Mouse (Mus musculus) brain, adult 2 months (tissue): ENCODE measurements around the gene Lrba.
A peak's percentile ranks its signal among the peaks of the same experiment; 100 is the strongest.

Experiments
- DNase-seq: peaks from one replicate; pipeline ENCODE4 v3.0.0; 2011; ENCODE audit warnings: low read depth, low spot score

Lrba gene

DNA sequence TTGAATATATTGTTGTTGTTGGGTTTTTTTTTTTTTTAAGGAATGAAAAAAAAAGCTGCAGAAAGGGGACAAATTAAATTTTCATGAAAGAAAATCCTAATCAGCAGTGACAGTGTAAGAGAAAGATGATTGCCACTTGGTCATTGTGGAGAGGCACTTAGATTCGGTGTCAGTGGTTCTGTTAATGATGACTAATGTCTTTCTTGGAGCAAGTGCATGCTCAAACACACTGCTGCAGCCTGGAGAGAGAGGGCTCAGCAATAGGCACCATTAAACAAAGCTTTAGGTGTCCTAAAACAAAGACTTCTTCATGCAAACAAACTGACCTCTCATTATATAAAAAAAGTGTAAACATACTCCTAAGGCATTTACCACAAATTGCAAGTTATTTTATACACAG is 334.5 kb downstream of the Lrba start:
- DNase-seq, result no peak

DNA sequence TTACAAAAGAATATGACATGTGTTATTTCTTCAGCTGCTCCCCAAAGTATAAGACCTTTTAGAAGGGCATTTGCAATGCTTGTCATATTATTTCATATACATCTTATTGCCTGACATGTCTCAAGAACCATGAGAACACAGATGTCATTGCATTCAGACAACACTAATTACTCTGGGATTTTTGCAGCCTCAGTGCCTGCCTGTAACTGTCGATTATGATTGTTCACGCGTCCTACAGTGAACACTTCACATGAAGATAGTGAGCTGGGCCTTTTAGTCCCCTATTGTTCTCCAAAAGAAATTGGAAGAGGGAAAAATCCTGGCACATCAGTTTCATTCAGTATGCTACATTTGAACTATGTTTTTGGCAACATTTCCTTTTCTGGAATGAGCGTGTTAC is 335.2 kb downstream of the Lrba start:
- no peak for DNase-seq

DNA sequence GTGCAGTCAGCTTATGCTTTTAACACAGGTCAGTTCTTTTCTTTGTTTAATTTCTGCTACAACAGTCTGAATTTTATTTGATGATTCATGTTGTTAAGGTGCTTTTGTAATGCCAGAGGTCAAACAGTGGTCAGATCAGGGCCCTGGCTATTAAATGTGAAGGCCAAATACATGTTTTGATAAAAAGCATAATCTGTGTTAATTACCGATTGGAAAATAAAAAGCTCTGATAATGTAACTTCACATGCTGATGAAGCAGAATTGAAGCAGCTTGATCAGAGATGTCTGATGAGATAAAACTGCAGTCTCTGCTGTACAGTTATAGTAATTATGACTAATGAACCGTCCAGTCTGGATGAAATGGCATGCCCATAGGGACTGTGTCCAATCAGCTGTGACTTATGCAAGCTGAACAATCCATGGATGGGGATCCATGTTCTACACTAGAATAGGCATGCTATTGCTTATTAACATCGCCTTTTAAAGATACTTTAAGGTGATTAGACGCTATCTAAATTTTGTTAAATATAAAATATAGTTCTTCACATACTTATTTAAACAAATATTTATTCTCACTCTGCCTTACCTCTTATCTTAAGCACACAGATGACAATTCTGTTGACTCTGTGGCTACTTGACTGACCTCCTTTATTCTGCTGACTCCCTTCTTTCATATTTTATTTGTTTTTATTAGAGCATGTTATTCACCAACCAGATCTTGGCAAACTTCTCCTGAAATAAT is 336.0 kb downstream of the Lrba start:
- DNase-seq, result no peak

DNA sequence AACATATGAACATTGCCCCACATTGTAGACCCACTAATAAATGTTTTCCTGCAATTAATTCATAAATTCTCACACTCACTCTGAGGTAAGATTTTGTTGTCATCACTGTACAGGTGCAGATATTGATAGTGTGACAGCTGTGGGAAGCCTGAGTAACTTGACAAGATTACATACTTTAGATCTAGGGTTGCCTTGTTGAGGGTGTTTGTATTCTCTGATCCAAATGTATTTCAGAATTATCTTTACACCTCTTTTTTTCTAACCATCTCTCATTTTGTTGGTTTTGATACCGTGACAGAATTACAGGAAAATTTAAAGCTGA is 336.5 kb downstream of the Lrba start:
- no peak for DNase-seq

DNA sequence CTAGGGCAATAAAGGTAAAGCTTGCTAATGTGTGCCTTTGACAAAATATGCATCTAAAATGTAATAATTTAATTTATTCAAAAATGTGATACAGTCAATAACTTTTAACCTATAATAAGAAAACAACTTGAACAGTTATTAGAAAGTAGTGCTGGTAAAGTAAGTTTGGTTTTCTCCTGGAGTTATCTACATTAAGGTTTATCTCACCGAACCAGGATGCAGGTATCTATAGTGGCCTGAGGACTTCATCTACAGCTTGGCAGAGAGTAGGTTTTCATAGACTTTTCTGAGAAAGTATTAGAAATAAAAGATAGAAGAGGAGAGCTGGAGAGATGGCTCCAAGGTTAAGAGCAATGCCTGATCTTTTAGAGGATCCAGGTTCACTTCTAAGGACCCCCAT is 336.9 kb downstream of the Lrba start:
- no peak for DNase-seq

DNA sequence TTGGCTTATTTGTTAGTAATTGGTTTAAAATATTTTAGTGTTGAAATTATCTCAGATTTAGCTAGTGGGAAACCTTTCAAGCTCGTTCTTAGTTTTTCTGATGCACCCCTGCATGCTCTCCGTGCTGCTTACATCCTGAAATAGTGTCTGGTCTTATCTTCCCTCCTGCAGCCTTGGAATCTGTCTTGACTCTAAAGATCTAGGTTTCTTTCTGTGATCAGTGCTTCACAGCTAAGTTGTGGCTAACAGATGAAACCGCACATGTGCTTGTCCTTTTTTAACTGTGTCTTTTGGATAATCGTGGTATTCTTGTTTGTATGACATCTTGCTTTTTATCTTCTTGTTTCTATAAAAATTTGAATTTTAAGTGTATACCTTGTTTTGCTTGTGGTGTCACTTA is 342.8 kb downstream of the Lrba start:
- no peak for DNase-seq

DNA sequence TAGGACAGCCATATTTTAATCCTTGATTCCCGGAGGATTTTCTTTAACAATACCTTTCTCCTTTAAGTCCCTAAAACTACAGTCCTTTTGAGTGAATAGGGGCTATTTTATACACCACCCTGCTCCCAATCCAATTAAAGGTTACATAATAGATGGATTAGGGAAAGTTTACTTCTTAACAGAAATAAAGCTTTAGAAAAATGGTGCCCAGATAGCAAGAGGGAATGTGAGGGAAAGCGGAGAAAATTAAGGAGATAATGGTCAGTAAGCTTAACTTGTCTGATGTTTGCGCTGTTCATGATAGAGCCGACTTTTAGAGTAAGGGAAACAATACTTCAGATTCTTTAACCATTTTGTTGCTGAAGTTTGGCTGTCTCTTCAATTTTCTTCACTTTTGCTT is 347.0 kb downstream of the Lrba start:
- no peak for DNase-seq

DNA sequence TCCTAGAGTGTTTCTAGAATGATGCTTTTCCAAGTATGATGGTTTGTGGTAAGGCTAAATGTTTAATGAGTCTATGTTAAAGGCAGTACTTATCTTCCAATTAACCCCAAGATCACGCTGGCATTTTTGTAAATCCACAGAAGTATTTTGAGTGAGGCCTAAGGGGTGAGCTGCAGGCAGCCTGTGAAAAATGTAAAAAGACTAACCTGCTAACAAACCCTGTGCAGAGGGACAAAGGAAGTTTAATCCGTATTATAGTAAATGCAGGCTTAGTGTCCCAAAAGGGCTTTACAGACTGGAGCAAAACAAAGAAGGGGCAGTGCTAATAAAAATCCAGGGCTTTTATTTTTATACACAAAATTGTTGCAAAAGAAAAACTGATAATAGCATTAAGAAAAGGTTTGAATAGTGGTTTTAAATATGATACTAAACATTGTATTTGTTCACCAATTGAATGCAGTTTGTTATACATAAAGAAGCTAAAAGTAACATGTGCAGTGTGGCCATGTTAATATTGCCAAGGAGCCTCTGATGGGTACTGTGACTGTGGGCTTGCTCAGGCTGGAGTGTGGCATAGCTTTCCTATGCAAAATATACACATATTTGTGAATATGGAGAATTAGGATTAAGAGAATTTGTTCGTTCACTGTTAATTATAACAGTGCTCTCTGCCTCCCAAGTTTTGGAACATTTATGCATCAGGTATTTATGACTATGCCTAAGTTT is 348.2 kb downstream of the Lrba start:
- DNase-seq, result no peak

DNA sequence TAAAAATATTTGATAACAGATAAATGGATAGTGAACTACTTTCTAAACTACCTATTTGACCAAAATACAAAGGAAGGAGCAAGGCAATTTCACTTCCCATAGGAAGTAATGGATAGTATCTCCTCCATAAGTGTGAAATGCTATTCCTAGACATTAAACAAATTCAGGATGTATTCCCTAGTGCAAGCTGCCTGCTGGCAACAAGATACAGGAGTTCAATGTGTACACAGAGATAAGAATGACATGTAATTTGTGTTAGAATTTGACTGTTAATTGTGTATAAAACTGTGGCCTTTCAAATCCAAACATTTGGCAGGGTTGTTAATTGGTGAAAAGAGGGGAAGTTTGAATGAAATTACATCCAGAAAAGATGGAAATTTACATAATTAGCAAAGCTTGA is 350.8 kb downstream of the Lrba start:
- DNase-seq, result no peak

DNA sequence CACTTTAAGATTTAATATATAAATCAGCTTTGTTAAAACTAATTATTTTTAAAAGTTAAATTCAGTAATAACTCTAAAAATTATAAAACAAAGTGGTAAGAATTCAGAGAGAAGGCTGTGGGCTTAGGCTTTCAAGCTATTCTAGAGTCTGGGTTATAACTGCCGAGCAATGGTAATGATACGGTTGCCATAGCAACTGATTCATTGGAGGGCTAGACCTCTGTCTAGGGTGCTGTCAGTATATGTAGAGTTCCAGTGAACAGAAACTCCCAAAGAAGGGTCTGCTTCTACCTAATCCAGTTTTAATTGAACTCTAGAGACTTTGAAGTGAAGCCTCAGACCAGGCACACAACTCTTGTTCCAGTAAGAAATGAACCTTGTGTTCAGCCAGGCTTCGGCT is 377.8 kb downstream of the Lrba start:
- peak; percentile 7 for DNase-seq

DNA sequence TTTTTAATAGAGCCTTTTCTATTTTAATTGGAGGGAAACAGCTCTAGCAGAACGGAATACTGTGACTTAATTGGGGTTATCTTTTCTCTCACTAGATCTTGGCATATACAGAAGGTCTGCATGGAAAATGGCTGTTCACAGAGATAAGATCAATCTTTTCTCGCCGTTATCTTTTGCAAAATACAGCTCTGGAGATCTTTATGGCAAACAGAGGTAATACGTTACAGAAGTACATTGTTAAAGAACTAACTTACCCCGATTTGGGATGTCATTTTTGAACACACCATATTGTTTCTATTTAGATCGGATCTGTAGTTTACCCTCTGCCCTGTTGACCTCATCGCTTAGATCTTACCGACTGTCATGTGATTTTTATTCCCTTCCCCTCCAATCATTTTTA is 381.3 kb downstream of the Lrba start:
- no peak for DNase-seq

DNA sequence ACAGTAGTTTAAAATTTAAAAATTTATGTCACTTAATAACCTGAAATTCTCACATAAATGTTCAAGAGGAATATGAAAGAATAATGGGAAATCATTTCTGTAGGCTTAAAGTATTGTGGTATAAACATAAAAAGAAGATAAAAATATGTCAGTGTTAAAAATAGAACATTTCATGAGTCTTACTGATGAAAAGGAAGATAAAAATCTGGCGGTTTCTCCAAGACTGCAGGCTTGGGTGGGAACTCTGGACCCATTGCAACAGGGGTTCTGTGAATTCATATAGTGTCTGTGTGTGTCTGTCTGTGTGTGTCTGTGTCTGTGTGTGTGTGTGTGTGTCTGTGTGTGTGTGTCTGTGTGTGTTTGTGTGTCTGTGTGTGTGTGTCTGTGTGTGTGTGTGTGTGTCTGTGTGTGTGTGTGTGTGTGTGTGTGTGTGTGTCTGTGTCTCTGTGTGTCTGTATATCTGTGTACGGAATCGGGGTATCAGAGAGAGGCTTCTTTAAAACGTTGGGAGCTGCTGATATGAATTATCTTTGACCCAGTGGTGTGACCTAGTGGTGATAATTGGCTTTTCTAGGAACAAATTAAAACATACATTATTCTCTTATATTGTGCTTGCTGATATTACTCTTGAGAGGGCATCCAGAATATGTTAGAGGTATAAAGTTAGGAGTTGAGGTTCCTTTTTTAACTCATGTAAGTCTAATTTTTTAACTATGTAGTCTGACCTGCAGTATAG is 402.7 kb downstream of the Lrba start:
- no peak for DNase-seq

DNA sequence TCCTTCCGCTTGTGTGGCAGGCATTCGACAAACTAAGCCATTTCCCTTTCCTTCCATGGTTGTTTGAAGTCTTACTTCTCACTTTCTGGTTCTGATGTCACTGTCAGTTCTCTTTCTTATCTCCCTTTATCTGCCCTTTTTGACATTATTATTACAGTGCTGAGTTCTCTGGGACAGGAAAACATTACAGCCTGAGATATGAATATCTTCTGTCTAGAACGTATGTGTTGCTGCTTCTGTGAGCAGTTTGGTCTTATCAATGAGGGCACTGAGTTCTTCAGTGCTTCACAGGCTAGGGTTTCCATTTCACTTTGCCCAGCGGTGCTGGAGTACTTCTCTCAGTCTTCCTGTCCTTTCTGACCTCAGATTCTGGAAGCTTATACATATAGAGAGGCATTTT is 404.9 kb downstream of the Lrba start:
- no peak for DNase-seq

DNA sequence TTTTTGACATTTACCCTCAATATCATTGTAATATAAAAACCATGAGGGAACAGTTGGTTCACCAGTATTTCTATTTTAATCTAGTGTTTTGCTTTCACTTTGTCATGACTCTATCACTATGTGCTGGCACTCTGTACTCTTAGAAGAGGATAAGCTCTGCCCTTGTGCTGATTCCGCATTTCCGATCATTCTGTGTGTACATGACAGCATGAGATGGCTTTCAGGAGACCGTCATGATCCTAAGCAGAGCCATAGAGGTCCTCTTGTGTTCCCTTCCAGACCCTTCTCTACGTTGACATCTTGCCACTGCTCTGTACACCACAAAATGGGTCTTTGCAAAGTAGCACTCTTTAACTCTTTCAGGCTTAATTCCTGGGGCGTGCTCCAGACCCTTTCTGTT is 411.0 kb downstream of the Lrba start:
- peak; percentile 17 for DNase-seq

DNA sequence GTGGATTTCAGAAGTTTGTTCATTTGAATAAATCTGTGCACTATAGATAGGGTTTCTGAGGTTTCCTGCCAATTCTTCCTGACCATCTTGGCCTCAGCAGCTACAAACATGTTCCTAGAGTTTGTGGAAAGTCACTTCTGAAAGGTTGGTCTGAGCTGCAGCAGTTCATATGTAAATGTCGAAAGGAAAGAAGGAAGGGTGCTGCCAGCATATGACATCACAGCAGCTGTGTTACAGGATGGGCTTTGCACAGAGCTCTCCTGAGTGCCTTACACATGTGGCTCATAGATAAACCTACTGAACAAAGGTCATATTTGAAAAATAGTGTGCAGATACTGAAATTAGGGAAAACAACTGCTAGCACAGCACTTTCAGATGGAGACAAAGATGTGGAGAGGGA is 411.5 kb downstream of the Lrba start:
- DNase-seq, result peak; percentile 10

DNA sequence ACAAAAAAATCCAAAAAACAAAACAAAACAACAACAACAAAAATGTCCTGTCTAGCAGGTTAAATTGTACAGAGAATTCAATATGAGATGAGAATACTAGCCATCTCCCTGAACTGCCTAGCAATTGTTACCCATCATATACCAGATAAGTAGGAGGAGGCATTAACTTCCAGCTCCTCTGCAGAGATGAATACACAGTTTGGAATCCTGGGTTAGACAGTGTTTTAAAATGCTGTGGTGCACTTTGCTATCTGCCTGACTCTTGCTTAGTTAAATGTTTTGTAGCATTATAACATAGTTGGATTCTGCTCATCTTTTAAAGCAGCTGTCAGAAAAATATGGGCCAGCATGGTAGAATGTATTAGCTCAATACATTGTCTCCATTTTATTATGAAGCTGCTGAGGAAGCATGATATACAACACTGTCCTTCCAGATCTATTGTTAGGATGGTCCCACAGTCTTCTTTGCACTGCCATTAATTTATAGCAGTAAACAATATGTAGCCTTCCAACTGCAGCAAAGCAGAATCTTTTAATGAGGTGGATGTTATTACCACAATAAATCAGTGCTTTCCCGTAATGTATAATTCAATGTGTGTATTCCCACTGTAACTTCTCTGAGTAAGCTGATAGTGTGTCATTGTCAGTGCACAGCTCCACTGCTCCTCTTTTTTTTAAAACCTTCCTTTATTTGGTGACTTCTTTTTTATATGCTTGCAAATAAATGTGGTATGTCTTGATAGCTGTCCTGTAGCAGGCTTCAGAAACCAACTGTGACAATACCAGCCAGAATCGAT is 414.3 kb downstream of the Lrba start:
- no peak for DNase-seq

DNA sequence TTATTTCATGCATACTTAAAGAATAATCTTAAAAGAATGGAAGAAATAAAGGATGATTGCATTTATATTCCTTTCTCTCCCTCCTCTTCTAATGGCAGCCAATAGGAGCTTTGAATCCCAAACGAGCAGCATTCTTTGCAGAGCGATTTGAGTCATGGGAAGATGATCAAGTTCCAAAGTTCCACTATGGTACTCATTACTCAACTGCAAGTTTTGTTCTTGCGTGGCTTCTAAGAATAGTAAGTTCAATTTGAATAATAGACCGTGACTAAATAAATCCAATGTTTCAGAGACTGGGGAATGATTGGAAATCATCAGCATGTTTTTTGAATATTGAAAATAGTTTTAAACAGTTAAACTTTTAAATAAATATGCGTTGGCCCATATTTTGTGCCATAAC is 416.9 kb downstream of the Lrba start:
- no peak for DNase-seq

DNA sequence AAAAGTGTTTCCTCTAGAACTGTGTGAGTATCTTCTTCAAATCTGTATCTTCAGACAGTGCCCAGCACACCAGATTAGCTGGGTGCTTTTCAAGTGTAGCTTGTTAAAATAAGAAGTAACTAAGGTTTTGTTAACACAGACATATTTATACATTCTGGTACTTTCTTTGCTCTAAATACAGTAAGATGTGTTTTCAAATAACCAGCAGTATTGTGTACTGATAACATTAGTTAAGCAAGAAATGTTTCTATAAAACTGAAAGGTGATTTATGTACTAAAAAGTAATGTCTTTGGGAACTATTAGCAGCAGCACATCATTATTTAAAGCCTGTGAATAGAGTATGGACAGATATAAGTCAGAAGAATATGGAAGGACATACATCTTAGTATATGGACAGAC is 417.3 kb downstream of the Lrba start:
- DNase-seq, result no peak

DNA sequence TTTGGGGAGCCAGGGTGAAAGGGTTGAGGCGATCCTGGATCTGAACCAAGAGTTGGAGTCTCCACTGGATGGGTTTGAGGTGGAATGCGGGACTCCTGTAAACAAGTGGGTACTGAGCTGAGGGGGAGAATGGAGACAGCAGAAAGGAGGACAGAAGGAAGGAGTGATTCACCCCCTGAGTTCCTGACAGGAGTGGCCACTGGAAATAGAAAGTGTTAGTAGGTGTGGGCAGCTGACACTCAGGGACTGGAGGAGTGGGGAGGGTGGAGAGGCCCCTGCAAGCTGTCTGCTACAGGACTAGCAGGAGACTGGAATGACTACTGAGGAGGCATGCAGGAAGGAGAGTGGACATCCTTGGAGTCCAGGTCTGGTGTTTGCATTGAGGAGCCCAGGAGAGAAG is 422.3 kb downstream of the Lrba start:
- DNase-seq, result peak; percentile 71

DNA sequence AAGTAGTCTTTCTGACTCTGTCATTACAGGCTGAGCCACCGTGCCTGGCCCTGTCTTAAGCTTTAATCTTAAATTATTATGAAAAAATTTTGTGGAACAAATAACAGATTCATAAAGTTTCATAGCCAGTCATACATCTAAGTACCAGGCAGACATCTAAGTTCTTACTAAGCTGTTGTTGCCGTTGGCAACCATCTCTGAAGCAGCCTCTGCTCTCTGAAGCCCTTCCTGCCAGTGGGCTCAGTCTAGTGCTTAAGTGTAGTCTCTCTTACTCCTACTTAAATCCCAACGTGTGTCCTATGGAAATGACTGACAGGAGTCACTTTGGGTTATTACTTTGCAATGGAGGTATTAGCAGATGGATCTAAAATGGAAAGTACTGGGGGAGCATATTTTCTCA is 426.5 kb downstream of the Lrba start:
- DNase-seq, result peak; percentile 34

DNA sequence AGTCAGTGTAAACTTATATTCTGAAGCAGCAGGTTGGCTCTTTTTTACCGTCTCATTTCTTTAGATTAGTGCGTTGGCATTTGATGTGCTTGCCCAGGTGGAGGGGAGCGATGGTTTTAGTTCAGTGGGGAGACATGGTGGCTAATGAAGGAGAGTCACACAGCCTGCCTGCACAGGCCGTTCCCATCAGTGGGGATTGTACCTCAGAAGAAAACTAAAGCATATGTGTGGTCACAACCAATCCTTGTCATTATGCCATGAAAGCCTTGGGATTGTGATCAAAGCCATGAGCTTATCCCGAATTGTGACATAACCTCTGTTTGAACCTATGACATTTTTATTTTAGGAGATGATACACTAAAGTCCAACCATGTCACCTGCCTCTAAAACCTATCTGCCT is 434.8 kb downstream of the Lrba start:
- DNase-seq, result no peak

DNA sequence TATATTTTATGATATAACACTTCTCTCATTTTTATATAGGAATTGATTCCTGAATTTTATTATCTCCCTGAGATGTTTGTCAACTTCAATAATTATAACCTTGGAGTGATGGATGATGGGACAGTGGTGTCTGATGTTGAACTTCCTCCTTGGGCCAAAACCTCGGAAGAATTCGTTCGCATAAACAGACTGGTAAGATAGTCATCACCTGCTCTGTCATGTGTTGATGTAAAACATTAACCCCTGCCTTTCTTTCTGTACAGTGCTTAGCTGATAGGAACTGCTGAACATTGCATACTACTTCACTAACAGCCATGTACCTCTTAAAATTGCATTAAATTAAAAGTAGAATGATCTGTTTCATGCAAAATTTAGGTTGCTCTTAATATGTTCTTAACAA is 439.9 kb downstream of the Lrba start:
- DNase-seq, result no peak
